Mouse (Mus musculus) megakaryocyte progenitor cell, adult 5-6 weeks (primary cell): ENCODE results near the gene Fscn2. TPM values are rescaled to one million over a fixed set of nuclear protein-coding genes. Genes with fewer than 3 reads are reported as not detected.
"Not testable (repeated sequence)": the region's sequence is repeated elsewhere in the genome, so short reads cannot be mapped to it uniquely, and the experiment has no call there.

ENCODE experiments used
- ATAC-seq: replicated peaks from 2 replicates; pipeline ENCODE4 v1.8.0; 2016; ENCODE audit warnings: mild to moderate bottlenecking, moderate TSS enrichment, inconsistent platforms; ENCODE audit not compliant: poor library complexity
- total RNA-seq, 2 experiments: library from RNA; stranded (forward) in 1 of 2; stranded (reverse) in 1 of 2; fragments of 157-497, 149-512 nt in 1 of 2; fragments of 200-1000 nt in 1 of 2; gene quantifications; 2 replicates each; pipeline versions ENCODE4 v1.2.3 to v1.2.4; 2015 to 2017

Fscn2 gene
- total RNA-seq, 2 experiments from 2014 or later: not detected

- no peak for ATAC-seq
Measured at GRCm38 (mm10) chr11:120395661-120396060, 34.3 kb downstream of the Fscn2 start.

GRCm38 (mm10) chr11:120397602-120398001 is 36.3 kb downstream of the Fscn2 start:
- no peak for ATAC-seq

GRCm38 (mm10) chr11:120399319-120399718 is 38.0 kb downstream of the Fscn2 start:
- ATAC-seq: peak; percentile 86

- ATAC-seq: peak; percentile 47; the same call in 1 of the 2 replicates
Measured at GRCm38 (mm10) chr11:120404814-120405213, 43.5 kb downstream of the Fscn2 start.

- ATAC-seq: peak; percentile 95
Measured at GRCm38 (mm10) chr11:120405867-120406266, 44.5 kb downstream of the Fscn2 start.

- ATAC-seq: no peak
Measured at GRCm38 (mm10) chr11:120406445-120406844, 45.1 kb downstream of the Fscn2 start.

DNA sequence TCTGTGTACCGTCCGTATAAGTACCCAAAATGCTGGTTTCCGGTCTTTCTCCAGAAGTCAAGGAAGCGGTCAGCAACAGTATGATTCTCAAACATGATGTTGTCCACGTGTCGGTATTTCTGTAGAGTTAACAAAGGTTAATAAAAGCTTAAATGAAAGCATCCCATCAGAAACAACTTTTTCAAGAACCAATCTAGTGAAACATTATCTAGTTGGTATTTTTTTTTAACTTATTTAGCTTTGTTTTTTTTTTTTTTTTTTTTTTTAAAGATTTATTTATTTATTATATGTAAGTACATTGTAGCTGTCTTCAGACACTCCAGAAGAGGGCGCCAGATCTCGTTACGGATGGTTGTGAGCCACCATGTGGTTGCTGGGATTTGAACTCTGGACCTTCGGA is 52.3 kb downstream of the Fscn2 start:
- not testable (repeated sequence) for ATAC-seq

Other genes with a start within 250 kb of the Fscn2 start
- 31.6 and 33.3 TPM in 2 replicates for gene Slc38a10, start 210.2 kb upstream of the Fscn2 start, total RNA-seq (2015)
- 40.2 and 41.2 TPM in 2 replicates for gene Slc38a10, start 210.2 kb upstream of the Fscn2 start, total RNA-seq (2017)
- gene Bahcc1, start 128.6 kb upstream of the Fscn2 start, total RNA-seq (2015): 12.1 and 17.2 TPM in 2 replicates
- gene Bahcc1, start 128.6 kb upstream of the Fscn2 start, total RNA-seq (2017): 3.9 and 5.4 TPM in 2 replicates
- 1,607 and 1,783 TPM in 2 replicates for gene Actg1, start 13.0 kb upstream of the Fscn2 start, total RNA-seq (2015)
- gene Actg1, start 13.0 kb upstream of the Fscn2 start, total RNA-seq (2017): 724 and 844 TPM in 2 replicates
- 10.8 and 11.0 TPM in 2 replicates for gene Faap100, start 17.2 kb downstream of the Fscn2 start, total RNA-seq (2015)
- 6.5 and 7.0 TPM in 2 replicates for gene Faap100, start 17.2 kb downstream of the Fscn2 start, total RNA-seq (2017)
- gene Nploc4, start 76.2 kb downstream of the Fscn2 start, total RNA-seq (2015): 37.2 and 41.0 TPM in 2 replicates
- gene Nploc4, start 76.2 kb downstream of the Fscn2 start, total RNA-seq (2017): 34.3 and 35.4 TPM in 2 replicates
- not detected in 2 replicates for gene Tspan10, start 81.1 kb downstream of the Fscn2 start, total RNA-seq (2015)
- not detected in 2 replicates for gene Tspan10, start 81.1 kb downstream of the Fscn2 start, total RNA-seq (2017)
- gene Pde6g, start 92.0 kb downstream of the Fscn2 start, total RNA-seq (2015): 0.27 and 0.32 TPM in 2 replicates
- not detected in 2 replicates for gene Pde6g, start 92.0 kb downstream of the Fscn2 start, total RNA-seq (2017)
- gene Oxld1, start 96.5 kb downstream of the Fscn2 start, total RNA-seq (2015): 10.4 and 10.7 TPM in 2 replicates
- 9.7 and 14.8 TPM in 2 replicates for gene Oxld1, start 96.5 kb downstream of the Fscn2 start, total RNA-seq (2017)
- gene Ccdc137, start 96.6 kb downstream of the Fscn2 start, total RNA-seq (2015): 24.9 and 27.2 TPM in 2 replicates
- gene Ccdc137, start 96.6 kb downstream of the Fscn2 start, total RNA-seq (2017): 57.1 and 58.3 TPM in 2 replicates
- 13.8 and 19.8 TPM in 2 replicates for gene Arl16, start 106.1 kb downstream of the Fscn2 start, total RNA-seq (2015)
- gene Arl16, start 106.1 kb downstream of the Fscn2 start, total RNA-seq (2017): 18.8 and 20.2 TPM in 2 replicates
- 107 and 121 TPM in 2 replicates for gene Mrpl12, start 123.1 kb downstream of the Fscn2 start, total RNA-seq (2015)
- 136 and 142 TPM in 2 replicates for gene Mrpl12, start 123.1 kb downstream of the Fscn2 start, total RNA-seq (2017)
- gene Slc25a10, start 130.3 kb downstream of the Fscn2 start, total RNA-seq (2015): 11.9 and 14.4 TPM in 2 replicates
- 16.2 and 19.7 TPM in 2 replicates for gene Slc25a10, start 130.3 kb downstream of the Fscn2 start, total RNA-seq (2017)
- gene Gcgr, start 169.2 kb downstream of the Fscn2 start, total RNA-seq (2015): not detected in 2 replicates
- gene Gcgr, start 169.2 kb downstream of the Fscn2 start, total RNA-seq (2017): not detected in 2 replicates
- gene Mcrip1, start 188.2 kb downstream of the Fscn2 start, total RNA-seq (2015): 71.6 and 75.3 TPM in 2 replicates
- 24.2 and 25.8 TPM in 2 replicates for gene Mcrip1, start 188.2 kb downstream of the Fscn2 start, total RNA-seq (2017)
- not detected in 2 replicates for gene Ppp1r27, start 189.6 kb downstream of the Fscn2 start, total RNA-seq (2015)
- 1.3 TPM in 1 of 2 replicates, not detected in the other for gene Ppp1r27, start 189.6 kb downstream of the Fscn2 start, total RNA-seq (2017)
- 669 and 748 TPM in 2 replicates for gene P4hb, start 211.7 kb downstream of the Fscn2 start, total RNA-seq (2015)
- 1,254 and 1,320 TPM in 2 replicates for gene P4hb, start 211.7 kb downstream of the Fscn2 start, total RNA-seq (2017)
- 401 and 420 TPM in 2 replicates for gene Arhgdia, start 220.1 kb downstream of the Fscn2 start, total RNA-seq (2015)
- gene Arhgdia, start 220.1 kb downstream of the Fscn2 start, total RNA-seq (2017): 177 and 193 TPM in 2 replicates
- 197 and 227 TPM in 2 replicates for gene Alyref, start 236.8 kb downstream of the Fscn2 start, total RNA-seq (2015)
- gene Alyref, start 236.8 kb downstream of the Fscn2 start, total RNA-seq (2017): 266 and 298 TPM in 2 replicates
- 66.2 and 67.6 TPM in 2 replicates for gene Anapc11, start 236.9 kb downstream of the Fscn2 start, total RNA-seq (2015)
- gene Anapc11, start 236.9 kb downstream of the Fscn2 start, total RNA-seq (2017): 22.9 and 25.7 TPM in 2 replicates
- 0.59 TPM in 1 of 2 replicates, not detected in the other for gene Npb, start 246.9 kb downstream of the Fscn2 start, total RNA-seq (2015)
- gene Npb, start 246.9 kb downstream of the Fscn2 start, total RNA-seq (2017): not detected in 2 replicates